Mouse (Mus musculus) forebrain, embryonic 12.5 days (tissue): ENCODE results near the gene Adamts9. TPM values are rescaled to one million over a fixed set of nuclear protein-coding genes. Genes with fewer than 3 reads are reported as not detected.

Experiments used
- ATAC-seq: fragments of 200-750 bp; cut with Nextera tagmentation; 2 replicates; pipeline ENCODE4 v1.8.0; 2017; ENCODE audit warnings: moderate TSS enrichment; ENCODE audit not compliant: low FRiP score
- H3K27ac ChIP-seq: fragments of 300-500 bp; sonication (generic); 2 replicates; pipeline ENCODE4 v1.5.1; 2016; ENCODE audit warnings: mild to moderate bottlenecking
- H3K27me3 ChIP-seq: fragments of 300-500 bp; sonication (generic); 2 replicates; pipeline ENCODE4 v1.6.1; 2016; ENCODE audit warnings: mild to moderate bottlenecking
- H3K36me3 ChIP-seq: fragments of 300-500 bp; sonication (generic); replicated peaks from 2 replicates; pipeline ENCODE4 v1.6.1; 2016; ENCODE audit warnings: mild to moderate bottlenecking
- H3K4me1 ChIP-seq: fragments of 300-500 bp; sonication (generic); 2 replicates; pipeline ENCODE4 v1.6.1; 2016
- H3K4me2 ChIP-seq: fragments of 300-500 bp; sonication (generic); 2 replicates; pipeline ENCODE4 v1.6.1; 2016; ENCODE audit warnings: mild to moderate bottlenecking, moderate library complexity
- H3K4me3 ChIP-seq: fragments of 300-500 bp; sonication (generic); replicated peaks from 2 replicates; pipeline ENCODE4 v1.5.1; 2016; ENCODE audit warnings: mild to moderate bottlenecking
- H3K9ac ChIP-seq: fragments of 300-500 bp; sonication (generic); 2 replicates; pipeline ENCODE4 v1.6.1; 2016; ENCODE audit warnings: mild to moderate bottlenecking
- H3K9me3 ChIP-seq: fragments of 300-500 bp; sonication (generic); 2 replicates; pipeline ENCODE4 v1.6.1; 2016
- WGBS: fragments of 180-500 bp; shearing (Covaris S2); methylation state at CpG from one replicate; pipeline ENCODE4 v1.1.7; 2016; 5-methylcytosine and 5-hydroxymethylcytosine counted together
- polyA plus RNA-seq: library from polyadenylated mRNA; unstranded; fragments of >200 nt; fragmentation: Nextera tagmentation; extraction: Ambion mirVana; gene quantifications from 2 replicates; pipeline ENCODE4 v1.2.1, GENCODE M21; 2016

Gene Adamts9
- polyA plus RNA-seq, 1 experiment from 2014 or later = 2.1 TPM

- H3K4me3 ChIP-seq = no peak overlapping the region
- ATAC-seq = no peak
- WGBS = 80% methylated on average over 5 of the region's 5 CpGs
Measured at GRCm38 (mm10) chr6:92874854-92875253, 68.4 kb downstream of the Adamts9 start.

DNA sequence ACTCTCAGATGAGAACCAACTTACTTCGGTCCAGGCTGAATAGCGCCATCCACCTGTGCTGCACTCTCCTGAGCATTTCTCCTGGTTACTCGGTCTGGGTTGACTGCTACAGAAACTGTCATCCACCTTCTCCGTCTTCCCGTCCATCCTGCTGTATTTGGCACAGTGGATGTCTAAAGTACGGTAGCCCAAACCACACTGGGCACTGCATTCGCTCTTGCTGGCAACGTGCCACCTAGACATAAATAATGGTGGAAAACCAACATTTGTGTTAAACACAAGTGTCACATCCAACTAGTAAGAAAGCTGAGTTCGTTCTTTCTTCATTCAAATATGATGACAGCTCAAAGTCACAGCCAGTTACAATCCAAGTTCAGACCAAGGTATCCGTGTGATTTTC is 70.5 kb downstream of the Adamts9 start:
- no peak for ATAC-seq
- WGBS = 92% methylated on average over 10 of the region's 10 CpGs

More at GRCm38 (mm10) chr6:92874854-92875253, 68.4 kb downstream of the Adamts9 start:
- no peaks in the 10 kb centered on the region for H3K36me3 ChIP-seq
- no peak overlapping the region for H3K9ac ChIP-seq
- H3K9me3 ChIP-seq = no peaks in the 10 kb centered on the region
- no peak overlapping the region for H3K4me2 ChIP-seq
- no peaks in the 10 kb centered on the region; the same call in 1 of the 2 replicates for H3K4me1 ChIP-seq
- no peaks in the 10 kb centered on the region for H3K27me3 ChIP-seq
- H3K27ac ChIP-seq = no peak overlapping the region

DNA sequence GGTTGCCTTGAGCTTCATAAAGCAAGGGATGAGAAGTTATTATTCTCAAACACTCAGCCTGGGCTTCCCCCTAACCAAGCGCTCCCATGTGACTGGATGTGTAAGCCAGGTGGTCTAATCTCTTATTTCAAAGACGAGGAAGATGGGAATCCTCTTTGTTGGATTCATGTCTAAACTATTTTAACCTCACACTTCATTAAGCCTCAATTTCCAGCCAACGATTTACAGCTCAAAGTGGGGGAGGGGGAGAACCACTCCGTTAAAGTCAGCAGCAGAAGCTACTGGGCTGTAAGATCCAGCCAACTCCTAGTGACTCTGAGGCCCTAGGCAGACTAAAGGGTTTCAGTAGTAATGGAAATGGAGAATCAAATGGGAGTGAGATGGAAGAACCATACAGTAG is 71.5 kb downstream of the Adamts9 start:
- WGBS = 52% methylated on average over 4 of the region's 4 CpGs
- no peak overlapping the region for H3K27ac ChIP-seq
- H3K4me1 ChIP-seq = peaks cover 3% of the 10 kb centered on the region; the same call in 1 of the 2 replicates
- H3K9me3 ChIP-seq = no peaks in the 10 kb centered on the region
- no peaks in the 10 kb centered on the region for H3K36me3 ChIP-seq
- no peak overlapping the region for H3K4me3 ChIP-seq
- no peak overlapping the region for H3K9ac ChIP-seq
- no peak overlapping the region for H3K4me2 ChIP-seq
- H3K27me3 ChIP-seq = no peaks in the 10 kb centered on the region
- no peak for ATAC-seq

More for the DNA sequence above, 70.5 kb downstream of the Adamts9 start:
- Histone ChIP-seq H3K27me3 (no peaks in the 10 kb centered on the region), H3K9me3 (no peaks in the 10 kb centered on the region), H3K4me1 (peaks cover 3% of the 10 kb centered on the region; the same call in 1 of the 2 replicates), H3K9ac (no peak overlapping the region), H3K27ac (no peak overlapping the region), H3K4me3 (no peak overlapping the region), H3K36me3 (no peaks in the 10 kb centered on the region), H3K4me2 (no peak overlapping the region)

DNA sequence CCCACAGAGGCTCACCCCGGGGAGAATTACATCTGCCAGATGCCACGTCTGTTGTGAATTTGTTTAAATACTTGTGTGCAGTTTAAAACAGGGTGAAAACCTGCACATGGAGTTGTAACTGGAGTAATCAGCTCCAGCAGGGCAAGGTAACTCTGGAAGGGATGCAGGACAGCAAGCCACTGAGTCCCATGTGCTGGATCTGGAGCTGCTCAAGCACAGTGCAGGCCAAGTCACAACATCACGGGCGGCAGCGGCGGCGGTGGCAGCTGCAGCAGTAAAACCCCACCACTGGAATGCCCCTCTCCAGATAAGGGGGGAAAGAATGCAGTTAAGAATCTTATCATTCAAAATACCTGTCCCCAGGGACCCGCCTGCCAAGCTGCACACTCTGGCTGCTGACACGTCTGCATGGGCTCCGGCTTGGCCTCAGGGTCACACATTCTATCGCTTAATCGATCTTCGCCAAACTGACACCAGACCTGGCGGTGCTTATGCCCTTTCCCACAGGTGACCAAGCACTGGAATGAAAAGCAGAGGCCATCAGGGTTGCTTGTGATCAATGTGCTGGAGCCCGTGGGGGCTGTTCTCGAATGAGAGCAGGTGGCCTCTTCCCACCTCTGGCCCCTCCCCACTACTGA is 73.6 kb downstream of the Adamts9 start:
- no peak; the same call in 1 of the 2 replicates for ATAC-seq
- Histone ChIP-seq H3K27ac (no peak overlapping the region), H3K4me1 (peaks cover 3% of the 10 kb centered on the region; the same call in 1 of the 2 replicates), H3K4me3 (no peak overlapping the region), H3K4me2 (no peak overlapping the region), H3K9ac (no peak overlapping the region), H3K9me3 (no peaks in the 10 kb centered on the region), H3K27me3 (no peaks in the 10 kb centered on the region), H3K36me3 (no peaks in the 10 kb centered on the region)
- WGBS = 78% methylated on average over 16 of the region's 16 CpGs

DNA sequence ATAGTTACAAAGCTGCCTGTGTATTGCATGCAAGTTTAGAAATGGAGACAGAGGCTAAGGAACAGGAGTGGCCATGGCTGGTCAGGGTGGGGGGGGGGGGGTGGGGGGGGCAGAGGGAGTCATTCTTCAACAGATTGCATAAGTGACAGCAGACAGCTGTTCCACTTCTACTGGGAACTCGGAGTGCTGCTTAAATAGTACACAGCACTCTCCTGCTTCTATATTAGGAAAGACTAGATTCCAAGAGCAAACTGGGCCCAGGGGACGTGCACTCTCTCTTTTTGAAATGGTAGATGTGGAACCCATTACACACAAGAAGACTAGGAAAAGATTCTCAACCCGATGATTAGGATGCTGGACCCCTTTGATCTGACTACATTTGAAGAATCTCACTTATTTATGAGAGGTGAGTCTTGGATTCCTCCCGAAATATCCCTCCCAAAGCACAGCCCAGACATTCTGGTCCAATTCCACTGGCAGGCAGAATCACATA is 74.2 kb downstream of the Adamts9 start, which contains the start of gene Gm15737:
Gene Gm15737 (plus strand): TSS at position 269 of the 493 bp plus-strand sequence.
- ATAC-seq = no peak
- WGBS = 66% methylated on average over 4 of the region's 4 CpGs
- H3K36me3 ChIP-seq = no peaks in the 10 kb centered on the region
- H3K4me1 ChIP-seq = peaks cover 3% of the 10 kb centered on the region; the same call in 1 of the 2 replicates
- no peaks in the 10 kb centered on the region for H3K27me3 ChIP-seq
- no peaks in the 10 kb centered on the region for H3K9me3 ChIP-seq
- H3K4me2 ChIP-seq = no peak within 1 kb of the TSS
- H3K4me3 ChIP-seq = no peak within 1 kb of the TSS
- no peak within 1 kb of the TSS for H3K9ac ChIP-seq
- H3K27ac ChIP-seq = no peak within 1 kb of the TSS

- Histone ChIP-seq H3K4me1 (no peaks in the 10 kb centered on the region), H3K9ac (no peak overlapping the region), H3K27me3 (no peaks in the 10 kb centered on the region), H3K4me3 (no peak overlapping the region), H3K27ac (no peak overlapping the region), H3K9me3 (no peaks in the 10 kb centered on the region), H3K4me2 (no peak overlapping the region), H3K36me3 (no peaks in the 10 kb centered on the region)
- no peak for ATAC-seq
- 72% methylated on average over 9 of the region's 9 CpGs for WGBS
Measured at GRCm38 (mm10) chr6:92862599-92862998, 80.7 kb downstream of the Adamts9 start.

DNA sequence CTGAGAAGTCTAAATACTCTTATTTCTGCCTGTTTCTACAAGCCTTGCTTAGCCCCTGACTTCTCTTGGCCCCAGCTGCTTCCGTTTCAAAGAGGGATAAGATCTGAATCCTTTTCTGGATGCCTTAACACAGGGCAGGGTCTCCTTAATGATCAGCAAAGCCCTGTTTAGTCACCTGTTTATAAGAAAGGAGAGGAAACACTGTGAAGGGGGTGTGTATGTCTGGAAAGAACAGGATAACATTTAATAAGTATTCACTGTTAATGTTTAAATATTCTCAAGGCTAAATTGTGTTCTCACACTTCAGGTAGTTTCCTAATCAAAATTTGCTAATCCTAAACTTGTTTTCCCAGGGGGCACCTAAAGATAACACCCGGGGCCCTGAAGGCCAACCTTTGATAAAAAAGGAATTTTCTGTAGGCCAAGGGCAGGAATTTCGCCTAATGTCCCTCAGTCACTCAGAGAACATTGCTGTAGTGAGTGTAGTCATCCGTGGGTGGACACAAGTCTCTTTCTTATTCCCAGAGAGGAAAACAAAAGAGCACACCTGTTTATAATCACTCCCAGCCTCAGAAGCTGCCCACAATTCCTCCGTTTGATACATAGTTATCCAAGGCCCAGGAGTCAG is 82.9 kb downstream of the Adamts9 start:
- ATAC-seq = no peak
- Histone ChIP-seq H3K4me3 (no peak overlapping the region), H3K4me1 (no peaks in the 10 kb centered on the region), H3K27ac (no peak overlapping the region), H3K9ac (no peak overlapping the region), H3K4me2 (no peak overlapping the region), H3K36me3 (no peaks in the 10 kb centered on the region), H3K9me3 (no peaks in the 10 kb centered on the region), H3K27me3 (no peaks in the 10 kb centered on the region)
- 77% methylated on average over 5 of the region's 5 CpGs for WGBS

DNA sequence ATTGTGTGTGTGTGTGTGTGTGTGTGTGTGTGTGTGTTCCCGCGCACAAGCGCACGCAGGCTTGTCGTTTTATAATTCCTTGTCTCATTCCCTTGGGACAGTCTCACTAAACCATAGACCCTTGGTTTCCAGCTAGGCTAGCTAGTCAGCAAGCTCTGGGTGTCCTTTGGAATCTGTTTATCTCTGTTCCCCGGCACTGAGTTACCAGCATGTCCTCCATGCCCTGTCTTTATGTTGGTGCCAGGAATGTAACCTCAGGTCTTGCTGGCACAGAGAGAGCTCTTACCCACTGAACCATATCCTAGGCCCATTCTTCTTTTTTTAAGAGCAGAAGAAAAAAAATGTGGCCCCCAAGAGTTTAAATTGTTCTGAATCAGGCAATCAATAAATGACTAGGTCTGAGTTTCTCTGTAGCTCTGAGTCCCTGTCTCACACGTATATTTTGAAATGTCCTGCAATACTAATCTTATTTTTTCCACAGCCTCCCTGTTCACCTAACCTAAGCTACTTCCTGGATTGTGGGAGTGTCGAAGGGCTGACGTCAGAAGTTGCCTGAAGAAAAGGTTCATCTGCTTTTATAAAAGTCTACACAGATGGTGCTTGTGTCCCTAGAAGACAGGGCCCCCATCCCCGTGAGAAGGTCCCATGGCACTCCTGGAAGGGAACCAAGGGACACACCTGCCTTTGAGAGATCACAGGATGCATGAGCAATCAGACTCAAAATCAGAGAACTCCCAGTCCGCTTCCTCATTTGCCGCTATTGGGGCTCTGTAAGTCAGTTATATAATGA is 84.4 kb downstream of the Adamts9 start:
- Histone ChIP-seq H3K36me3 (no peaks in the 10 kb centered on the region), H3K9me3 (no peaks in the 10 kb centered on the region), H3K4me3 (no peak overlapping the region), H3K4me2 (no peak overlapping the region), H3K4me1 (no peaks in the 10 kb centered on the region), H3K27ac (no peak overlapping the region), H3K27me3 (no peaks in the 10 kb centered on the region), H3K9ac (no peak overlapping the region)
- WGBS = 86% methylated on average over 12 of the region's 12 CpGs
- ATAC-seq = no peak

- 92% methylated on average over 13 of the region's 13 CpGs for WGBS
Measured at GRCm38 (mm10) chr6:92857761-92858160, 85.5 kb downstream of the Adamts9 start.

DNA sequence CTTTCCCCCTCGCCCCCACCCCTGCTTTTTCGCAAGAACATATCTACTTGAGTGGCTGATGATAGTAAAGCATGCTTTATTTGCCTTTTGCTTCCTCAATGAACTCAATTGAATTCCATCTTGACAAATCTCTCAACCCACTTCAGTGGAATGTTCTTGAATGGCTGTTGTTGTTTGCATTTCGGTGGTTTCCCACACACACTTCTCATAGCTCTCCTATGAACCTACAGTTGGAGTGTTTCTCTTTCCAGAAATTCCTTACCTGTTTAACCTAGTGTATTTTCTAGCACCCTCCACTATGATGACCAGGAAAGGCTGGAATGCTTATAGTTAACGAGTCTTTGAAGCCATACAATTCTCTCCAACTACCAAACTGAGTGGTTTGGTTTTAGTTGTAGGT is 88.4 kb downstream of the Adamts9 start:
- no peaks in the 10 kb centered on the region for H3K36me3 ChIP-seq
- 81% methylated on average over 4 of the region's 4 CpGs for WGBS

More at GRCm38 (mm10) chr6:92857761-92858160, 85.5 kb downstream of the Adamts9 start:
- Histone ChIP-seq H3K4me3 (no peak overlapping the region), H3K4me2 (no peak overlapping the region), H3K9me3 (no peaks in the 10 kb centered on the region), H3K4me1 (no peaks in the 10 kb centered on the region), H3K27ac (no peak overlapping the region), H3K9ac (no peak overlapping the region), H3K36me3 (no peaks in the 10 kb centered on the region), H3K27me3 (no peaks in the 10 kb centered on the region)
- ATAC-seq = no peak

GRCm38 (mm10) chr6:92850250-92850649 is 93.0 kb downstream of the Adamts9 start:
- peak; percentile 76; the same call in 1 of the 2 replicates for ATAC-seq
- peak overlapping the region; percentile 61 for H3K27ac ChIP-seq
- H3K4me2 ChIP-seq = no peak overlapping the region
- no peaks in the 10 kb centered on the region for H3K9me3 ChIP-seq
- WGBS = 30% methylated on average over 5 of the region's 5 CpGs
- H3K27me3 ChIP-seq = no peaks in the 10 kb centered on the region
- H3K36me3 ChIP-seq = no peaks in the 10 kb centered on the region
- H3K4me1 ChIP-seq = peaks cover 8% of the 10 kb centered on the region
- no peak overlapping the region for H3K4me3 ChIP-seq
- H3K9ac ChIP-seq = no peak overlapping the region

More for the DNA sequence above, 88.4 kb downstream of the Adamts9 start:
- Histone ChIP-seq H3K4me1 (peaks cover 8% of the 10 kb centered on the region), H3K27me3 (no peaks in the 10 kb centered on the region), H3K27ac (no peak overlapping the region), H3K9me3 (no peaks in the 10 kb centered on the region), H3K4me2 (no peak overlapping the region), H3K9ac (no peak overlapping the region), H3K4me3 (no peak overlapping the region)
- ATAC-seq = no peak

GRCm38 (mm10) chr6:92849208-92849607 is 94.1 kb downstream of the Adamts9 start:
- WGBS = 95% methylated on average over 9 of the region's 9 CpGs

More at GRCm38 (mm10) chr6:92849208-92849607, 94.1 kb downstream of the Adamts9 start:
- Histone ChIP-seq H3K27ac (no peak overlapping the region), H3K9ac (no peak overlapping the region), H3K4me2 (no peak overlapping the region), H3K9me3 (no peaks in the 10 kb centered on the region), H3K27me3 (no peaks in the 10 kb centered on the region), H3K4me1 (peaks cover 8% of the 10 kb centered on the region), H3K36me3 (no peaks in the 10 kb centered on the region), H3K4me3 (no peak overlapping the region)
- ATAC-seq = no peak
